Comparison of ENCODE assay signal across 7 mouse cellular contexts in genomic region chrX:68678333-68678740, GRCm38 (mm10). TPM values are rescaled to one million over a fixed set of nuclear protein-coding genes. Genes with fewer than 3 reads are reported as not detected.
DNase-seq lines count a peak whose midpoint lies in the region; ATAC-seq lines count a peak whose summit lies in the region.

TSS of gene Fmr1 (plus strand) at chrX:68678541.

- H3K36me3 ChIP-seq in intestine, embryonic 15.5 days, result no peaks in the 10 kb centered on the region
- H3K36me3 ChIP-seq in midbrain, embryonic 10.5 days, result no peaks in the 10 kb centered on the region

- no peaks in the 10 kb centered on the region for H3K4me1 ChIP-seq in intestine, embryonic 15.5 days (replicated peaks)
- peaks cover 6% of the 10 kb centered on the region; the same call in 1 of the 2 replicates for H3K4me1 ChIP-seq in midbrain, embryonic 10.5 days

- H3K9ac ChIP-seq in intestine, embryonic 15.5 days, result peak within 1 kb of the TSS; percentile 79

- peak; percentile 99 for ATAC-seq in intestine, embryonic 15.5 days

- DNase-seq in adrenal gland, adult 2 months, result peak; percentile 97
- peak; percentile 84 for DNase-seq in embryo, embryonic 11.5 days (ENCODE audit: low read depth, low spot score)
- peak; percentile 94 to 96 for DNase-seq in gastrocnemius, postnatal 36 days
- DNase-seq in left cerebral cortex, postnatal 25 days (ENCODE audit: low spot score in 2 of 2), result peak; percentile 90 to 96
- DNase-seq in midbrain, embryonic 10.5 days (ENCODE audit: low spot score), result peak; percentile 93
- peak; percentile 92 for DNase-seq in right cerebral cortex, postnatal 4 days

- peak within 1 kb of the TSS; percentile 56 for H3K4me2 ChIP-seq in intestine, embryonic 15.5 days (replicated peaks)

- 18% methylated on average over 43 of the region's 49 CpGs for WGBS in intestine, embryonic 15.5 days
- 15% methylated on average over 40 of the region's 49 CpGs for WGBS in midbrain, embryonic 10.5 days

- intact Hi-C loops in gastrocnemius, postnatal 36 days (cut with DNase I), result no loop called here
- intact Hi-C loops in left cerebral cortex, postnatal 25 days (cut with DNase I), result loop anchor here (1.0 kb wide), 1 partner anchor 33 kb away; no protein-coding TSS in a partner anchor

- H3K4me3 ChIP-seq in intestine, embryonic 15.5 days (replicated peaks), result peak within 1 kb of the TSS; percentile 61
- H3K4me3 ChIP-seq in midbrain, embryonic 10.5 days, result peak within 1 kb of the TSS; percentile 68

- H3K27ac ChIP-seq in intestine, embryonic 15.5 days, result peak within 1 kb of the TSS; percentile 92
- H3K27ac ChIP-seq in midbrain, embryonic 10.5 days (replicated peaks), result peak within 1 kb of the TSS; percentile 94

- no peaks in the 10 kb centered on the region for H3K27me3 ChIP-seq in intestine, embryonic 15.5 days (replicated peaks)
- H3K27me3 ChIP-seq in midbrain, embryonic 10.5 days (ENCODE audit: low read depth, poor library complexity, severe bottlenecking), result no peaks in the 10 kb centered on the region

- H3K9me3 ChIP-seq in intestine, embryonic 15.5 days, result no peaks in the 10 kb centered on the region
- peaks cover 9% of the 10 kb centered on the region; the same call in 1 of the 2 replicates for H3K9me3 ChIP-seq in midbrain, embryonic 10.5 days (replicated peaks)

RNA-seq across cellular contexts. Expression of gene Fmr1, which starts in this region (rescaled TPM):
- 10 to 100 TPM; 37.6 to 40.5 TPM for total RNA-seq in adrenal gland, adult 2 months (2021)
- polyA plus RNA-seq in adrenal gland, adult 2 months (2012; rRNA removed), result 1.0 and 4.7 TPM in 2 replicates
- total RNA-seq in gastrocnemius, postnatal 36 days (2021), result 1 to 10 TPM; 5.9 to 7.4 TPM
- polyA plus RNA-seq in intestine, embryonic 15.5 days (2015; fragmentation: Nextera tagmentation; extraction: Ambion mirVana), result 47.1 and 54.2 TPM in 2 replicates
- total RNA-seq in left cerebral cortex, postnatal 25 days (2021), result 10 to 100 TPM; 72.4 to 72.8 TPM
- polyA plus RNA-seq in midbrain, embryonic 10.5 days (2016; fragmentation: Nextera tagmentation; extraction: Ambion mirVana), result 55.4 and 58.0 TPM in 2 replicates

Comparison
In these comparisons a context has a peak if more than half of its experiments do, and no peak if none do; other contexts are left out.
1. Peak in every context shown above with its lines: DNase-seq, ATAC-seq, H3K4me3 ChIP-seq and H3K27ac ChIP-seq.
2. RNA of gene Fmr1 (total RNA-seq): 72.4 to 72.8 TPM in left cerebral cortex, postnatal 25 days and 37.6 to 40.5 TPM in adrenal gland, adult 2 months; 5.9 to 7.4 TPM in gastrocnemius, postnatal 36 days; every median in the first group is over 4 times any median in the second.